Mouse (Mus musculus): ENCODE data around the gene Cfap58. TPM values are rescaled to one million over a fixed set of nuclear protein-coding genes. Genes with fewer than 3 reads are reported as not detected.
A peak's percentile ranks its signal among the peaks of the same experiment; 100 is the strongest.

Cfap58 gene
- total RNA-seq, 2 experiments from 2014 or later: 0.24 to 0.55 TPM

DNA sequence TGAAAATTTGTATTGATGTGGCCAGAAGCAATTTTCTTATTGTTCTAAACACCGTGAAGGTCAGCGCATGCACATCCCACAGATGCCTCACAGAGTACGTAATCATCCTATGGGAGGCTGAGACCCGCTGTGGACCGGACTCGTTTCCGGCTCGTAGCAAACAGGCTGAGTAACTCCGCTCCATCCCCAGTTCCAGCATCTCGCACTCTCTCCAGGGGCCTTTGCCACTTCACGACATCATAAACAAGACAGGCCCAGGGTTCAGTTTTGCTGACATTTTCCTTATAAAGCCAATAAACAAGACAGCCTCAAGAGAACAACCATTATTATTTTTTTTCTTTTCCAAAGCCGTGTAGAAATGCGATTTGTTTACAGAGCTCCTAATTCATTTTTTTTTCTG is 82.6 kb downstream of the Cfap58 start:
- intact Hi-C loops (cut with DNase I): no loop called here
- no peak for DNase-seq (ENCODE audit: low spot score in 2 of 2)

DNA sequence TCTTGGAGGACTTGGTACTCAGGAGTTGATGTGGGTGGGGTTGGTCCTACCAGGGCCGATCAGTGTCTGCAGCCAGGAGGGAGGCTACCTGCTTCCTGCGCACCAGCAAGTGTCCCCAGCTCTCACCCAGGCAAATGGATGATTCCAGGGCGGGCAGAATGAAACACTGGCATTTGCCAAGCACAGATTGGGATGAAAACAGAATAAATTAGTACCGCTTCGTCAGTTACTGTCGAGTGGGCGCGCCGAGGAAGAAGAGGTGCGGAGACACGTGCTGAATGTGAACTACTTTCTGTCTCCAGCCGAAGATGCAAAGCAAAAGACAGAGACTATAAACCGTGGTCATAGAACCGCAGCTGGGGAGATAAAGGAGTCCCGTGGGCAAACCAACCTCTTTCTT is 84.0 kb downstream of the Cfap58 start:
- intact Hi-C loops (cut with DNase I): no loop called here
- DNase-seq (ENCODE audit: low spot score in 2 of 2): peak; percentile 43 to 52

DNA sequence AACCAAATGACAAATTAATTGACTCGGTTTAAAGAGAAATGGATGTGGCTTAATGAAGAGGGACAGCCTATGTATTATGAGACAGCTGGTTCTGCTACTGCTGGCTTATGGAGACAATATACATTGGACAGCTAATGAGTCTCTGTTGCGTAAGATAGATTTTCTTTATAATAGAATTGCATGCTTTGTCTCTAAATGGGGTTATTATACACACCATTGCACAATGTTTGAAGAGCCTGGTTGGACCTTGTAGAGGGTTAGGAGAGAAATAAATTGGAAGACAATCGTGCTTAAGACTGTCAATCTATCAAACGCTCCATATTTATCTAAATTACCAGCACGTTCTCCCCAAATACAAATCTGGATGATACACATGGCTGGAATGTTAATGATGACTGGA is 85.3 kb downstream of the Cfap58 start:
- intact Hi-C loops (cut with DNase I): no loop called here
- DNase-seq (ENCODE audit: low spot score in 2 of 2): no peak

- intact Hi-C loops (cut with DNase I): no loop called here
- no peak for DNase-seq (ENCODE audit: low spot score in 2 of 2)
Observed at GRCm38 (mm10) chr19:48023726-48024125, 86.3 kb downstream of the Cfap58 start.

- intact Hi-C loops (cut with DNase I): no loop called here
- peak in 1 of 2 experiments; percentile 37 for DNase-seq (ENCODE audit: low spot score in 2 of 2)
Observed at GRCm38 (mm10) chr19:48025366-48025765, 87.9 kb downstream of the Cfap58 start.

DNA sequence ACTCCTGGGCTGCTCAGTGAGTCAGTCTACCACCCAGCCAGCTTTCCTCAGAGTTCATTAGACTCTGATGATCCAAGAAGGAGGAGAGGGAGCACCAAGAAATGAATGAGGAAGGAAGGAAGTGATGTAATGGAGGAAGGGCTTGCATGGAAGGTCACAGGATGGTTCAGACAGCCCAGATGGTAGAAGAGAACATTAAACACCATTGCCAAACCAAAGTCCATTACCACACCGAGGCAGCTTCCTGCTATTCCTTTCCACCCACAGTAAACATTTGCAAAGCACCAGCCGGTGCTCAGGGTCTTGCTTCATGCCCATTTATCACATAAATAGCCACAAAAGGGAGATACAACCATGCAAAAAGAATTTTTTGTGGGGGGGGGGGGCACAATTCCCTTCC is 89.4 kb downstream of the Cfap58 start:
- no peak for DNase-seq (ENCODE audit: low spot score in 2 of 2)
- intact Hi-C loops (cut with DNase I): no loop called here

GRCm38 (mm10) chr19:48039554-48039953 is 102.1 kb downstream of the Cfap58 start:
- no peak for DNase-seq (ENCODE audit: low spot score in 2 of 2)
- intact Hi-C loops (cut with DNase I): no loop called here

DNA sequence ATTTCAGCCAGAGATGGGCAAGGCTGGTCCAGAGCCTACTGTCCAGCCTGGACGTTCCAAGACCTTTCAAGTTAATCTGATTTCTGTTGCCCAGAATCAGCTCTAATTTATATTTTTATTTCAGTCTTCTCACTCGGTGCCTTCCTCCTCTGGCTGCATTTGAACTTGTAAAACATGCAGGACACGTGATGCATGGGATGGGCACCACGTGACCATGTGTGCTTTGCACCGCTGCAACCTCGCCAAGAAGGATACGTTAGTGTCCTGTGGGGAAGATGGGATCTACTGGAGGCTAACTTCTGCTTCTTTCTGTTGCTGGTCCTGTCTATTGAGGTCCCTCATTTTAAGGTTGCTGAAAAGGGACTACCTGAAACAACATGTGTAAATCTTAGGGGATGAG is 109.8 kb downstream of the Cfap58 start:
- intact Hi-C loops (cut with DNase I): no loop called here
- no peak for DNase-seq (ENCODE audit: low spot score in 2 of 2)

- intact Hi-C loops (cut with DNase I): no loop called here
- DNase-seq (ENCODE audit: low spot score in 2 of 2): no peak
Observed at GRCm38 (mm10) chr19:48049361-48049760, 111.9 kb downstream of the Cfap58 start.

DNA sequence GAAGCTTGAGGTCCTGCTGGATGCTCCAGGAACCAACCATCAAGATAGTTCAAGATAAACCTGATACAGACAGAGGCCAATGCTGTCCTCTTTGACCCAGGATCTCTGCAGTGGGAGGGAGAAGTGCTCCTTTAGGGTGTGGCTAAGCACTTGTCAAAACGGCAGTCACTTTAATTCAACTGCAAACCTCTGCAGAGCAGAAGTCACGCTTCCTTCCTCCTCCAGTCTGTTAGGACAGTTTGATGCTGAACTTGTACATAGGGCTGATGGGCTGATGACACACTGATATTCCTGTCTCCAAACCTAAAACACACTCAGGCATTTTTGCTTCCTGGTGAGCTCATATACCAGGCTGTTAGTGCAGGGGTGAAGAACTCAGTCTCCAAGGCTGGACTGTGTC is 125.8 kb downstream of the Cfap58 start:
- no peak for DNase-seq (ENCODE audit: low spot score in 2 of 2)
- intact Hi-C loops (cut with DNase I): no loop called here

DNA sequence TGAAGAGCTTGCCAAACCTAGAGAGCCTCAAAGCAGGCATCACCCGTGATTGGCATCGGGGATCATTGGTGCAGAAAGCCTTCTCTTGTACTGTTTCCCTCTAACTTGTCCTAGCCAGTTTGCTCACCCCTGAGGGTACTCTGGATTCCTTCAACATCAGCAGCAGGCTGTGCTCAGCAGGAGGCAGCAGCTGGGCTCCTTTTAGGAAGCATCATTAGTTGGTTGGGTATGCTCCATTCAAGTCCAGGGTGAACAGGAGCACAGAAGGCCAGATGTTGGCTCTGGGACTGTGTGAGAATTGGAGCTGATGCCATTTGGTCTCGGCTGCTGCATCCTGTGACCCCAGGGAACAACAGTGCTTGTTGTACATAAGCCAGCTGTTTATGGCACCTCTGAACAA is 142.2 kb downstream of the Cfap58 start:
- intact Hi-C loops (cut with DNase I): no loop called here
- no peak for DNase-seq (ENCODE audit: low spot score in 2 of 2)

DNA sequence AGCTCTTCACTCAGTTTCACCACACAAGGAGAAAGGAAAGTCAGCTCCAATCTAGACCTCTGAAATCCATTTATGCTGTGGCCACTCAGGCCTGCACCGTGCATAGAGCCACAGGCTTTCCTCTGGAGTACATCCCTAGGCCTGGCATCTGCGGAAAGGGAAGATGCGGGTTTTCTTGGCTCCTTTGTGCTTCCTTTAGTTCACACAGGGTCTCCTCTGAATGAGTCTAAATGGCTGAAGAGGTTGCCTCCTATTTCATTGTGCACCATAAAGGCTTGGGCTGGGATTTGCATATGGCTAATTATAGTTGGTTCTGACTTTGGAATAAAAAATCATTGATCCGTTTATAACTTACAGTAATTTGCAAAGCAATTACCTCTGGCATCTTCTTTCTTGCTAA is 144.0 kb downstream of the Cfap58 start:
- intact Hi-C loops (cut with DNase I): no loop called here
- no peak for DNase-seq (ENCODE audit: low spot score in 2 of 2)

Small RNA genes within 50 kb of the gene (microRNA-seq; reads per million reads assigned to microRNA genes)
- 0 reads per million in 2 experiments for gene Gm22240

Other genes with a start within 250 kb of the Cfap58 start
- under 1 TPM; 0.23 to 0.40 TPM for gene Col17a1, start 245.6 kb upstream of the Cfap58 start, total RNA-seq (2021)
- 100 to 1,000 TPM in 1 of 2 experiments, 10 to 100 TPM in 1; 97.9 to 102 TPM for gene Sfr1, start 206.0 kb upstream of the Cfap58 start, total RNA-seq (2021)
- gene Gsto1, start 82.7 kb upstream of the Cfap58 start, total RNA-seq (2021): 10 to 100 TPM; 58.1 to 62.5 TPM
- 1 to 10 TPM; 1.4 to 1.7 TPM for gene Gsto2, start 72.1 kb upstream of the Cfap58 start, total RNA-seq (2021)
- gene Cfap43, start 18.4 kb upstream of the Cfap58 start, total RNA-seq (2021): 1 to 10 TPM in 1 of 2 experiments, under 1 TPM in 1; 0.34 to 1.2 TPM
- gene Itprip, start 18.4 kb upstream of the Cfap58 start, total RNA-seq (2021): 1 to 10 TPM in 1 of 2 experiments, under 1 TPM in 1; 0.94 to 1.1 TPM

All from left cerebral cortex, postnatal 14 days (tissue).